Mouse (Mus musculus) cerebral cortex, adult 2 months (tissue): ENCODE data around the gene A230072I06Rik.

Experiments
- WGBS: fragments of 180-500 bp; shearing (Covaris S2); methylation state at CpG from one replicate; pipeline ENCODE4 v1.1.7; 2018; 5-methylcytosine and 5-hydroxymethylcytosine counted together

A230072I06Rik gene

DNA sequence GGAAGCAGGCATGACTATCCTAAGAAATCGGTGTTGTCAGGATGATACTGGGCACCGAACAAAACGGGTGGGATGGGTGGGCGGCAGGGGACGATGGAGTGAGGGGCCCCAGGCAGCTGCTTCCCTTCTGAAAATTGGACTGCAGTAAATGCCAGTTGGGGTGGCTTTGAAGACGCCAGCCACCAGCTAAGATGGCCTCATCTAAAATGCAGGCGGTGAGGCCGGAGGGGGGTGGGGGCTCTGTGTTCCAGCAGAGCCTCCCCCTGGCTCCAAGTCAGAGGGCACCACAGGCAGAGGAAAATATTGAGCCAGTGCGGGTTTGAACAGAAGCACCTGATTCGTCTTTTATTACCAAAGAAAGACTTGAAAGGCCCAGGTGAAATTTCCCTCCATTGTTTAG is 45.9 kb downstream of the A230072I06Rik start:
- 63% methylated on average over 10 of the region's 10 CpGs for WGBS

DNA sequence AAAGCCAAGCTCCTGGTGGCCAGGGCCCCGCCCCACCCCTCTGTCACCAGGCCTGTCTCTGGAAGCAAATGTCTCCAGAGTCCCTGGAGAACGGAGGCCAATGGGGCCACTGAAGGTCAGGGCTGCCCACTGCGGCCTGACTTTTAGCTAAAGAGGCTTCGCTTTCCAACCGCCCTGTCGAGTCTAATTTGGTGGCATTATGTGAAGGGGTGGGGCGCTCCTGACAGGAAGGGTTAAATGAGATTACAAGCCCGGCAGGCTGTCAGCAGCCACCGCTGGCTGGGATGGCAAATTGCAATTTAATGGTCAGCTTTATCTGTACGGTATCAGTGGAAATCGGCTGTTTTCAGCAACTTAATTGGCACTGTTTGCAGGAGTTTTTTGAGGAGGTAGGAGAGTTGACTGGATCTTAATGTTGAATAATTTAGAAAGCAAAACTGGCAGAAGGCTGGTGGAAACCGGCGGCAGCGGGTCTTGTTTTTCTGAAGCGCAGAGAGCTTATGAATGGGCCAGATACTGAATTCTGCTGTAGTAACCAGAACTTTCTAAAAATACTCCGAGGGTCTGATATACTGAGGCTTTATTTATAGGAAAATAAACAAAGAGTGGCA is 46.5 kb downstream of the A230072I06Rik start:
- WGBS: 50% methylated on average over 16 of the region's 16 CpGs

GRCm38 (mm10) chr8:12327187-12327586 is 48.6 kb downstream of the A230072I06Rik start:
- WGBS: 58% methylated on average over 13 of the region's 13 CpGs

GRCm38 (mm10) chr8:12327707-12328471 is 49.3 kb downstream of the A230072I06Rik start:
- WGBS: 71% methylated on average over 21 of the region's 21 CpGs

- 72% methylated on average over 9 of the region's 9 CpGs for WGBS
Observed at GRCm38 (mm10) chr8:12328476-12328875, 49.9 kb downstream of the A230072I06Rik start.

GRCm38 (mm10) chr8:12330066-12330465 is 51.4 kb downstream of the A230072I06Rik start:
- WGBS: 49% methylated on average over 8 of the region's 8 CpGs
